In genomic region chr2:34736626-34737025, GRCm38 (mm10) we compare ENCODE assay signal across 23 mouse cellular contexts.
"Had no signal": no experiment of that assay in that cellular context is flagged by ENCODE, and none has a peak within 500 bp of the region (broad histone marks: within the 10 kb centered on the region; RNA-seq: fewer than 3 reads in every experiment).

No protein-coding gene starts in this region.

- H3K27ac ChIP-seq: heart, embryonic 10.5 days; hindbrain, embryonic 12.5 days; hindbrain, embryonic 14.5 days; intestine, embryonic 15.5 days; layer of hippocampus, adult 2 months; limb, embryonic 13.5 days; limb, embryonic 15.5 days had no signal

- DNase-seq: gastrocnemius, postnatal 14 days; gastrocnemius, postnatal 36 days; heart, adult 18-20 months; heart, postnatal 14 days; heart, postnatal 36 days; kidney, adult 18-20 months; kidney, adult 8-10 months; kidney, postnatal 10 days; kidney, postnatal 25 days; kidney, postnatal 4 days; left cerebral cortex, postnatal 4 days had no signal

- H3K9ac ChIP-seq: heart, embryonic 12.5 days; hindbrain, embryonic 12.5 days; hindbrain, embryonic 14.5 days; intestine, embryonic 15.5 days; limb, embryonic 13.5 days; limb, embryonic 15.5 days; liver, embryonic 15.5 days had no signal

- H3K36me3 ChIP-seq: heart, embryonic 10.5 days; hindbrain, embryonic 12.5 days; intestine, embryonic 15.5 days; limb, embryonic 15.5 days had no signal

- H3K27me3 ChIP-seq: heart, embryonic 12.5 days; hindbrain, embryonic 12.5 days; intestine, embryonic 15.5 days; limb, embryonic 13.5 days; limb, embryonic 15.5 days; liver, embryonic 15.5 days had no signal

- H3K4me3 ChIP-seq: heart, embryonic 10.5 days; heart, embryonic 12.5 days; hindbrain, embryonic 12.5 days; intestine, embryonic 15.5 days; layer of hippocampus, adult 2 months; limb, embryonic 13.5 days; limb, embryonic 15.5 days; liver, embryonic 15.5 days had no signal

- H3K4me1 ChIP-seq: hindbrain, embryonic 12.5 days; intestine, embryonic 15.5 days; limb, embryonic 13.5 days; limb, embryonic 15.5 days had no signal

- H3K9me3 ChIP-seq: heart, embryonic 10.5 days; heart, embryonic 12.5 days; hindbrain, embryonic 12.5 days; intestine, embryonic 15.5 days; limb, embryonic 13.5 days; limb, embryonic 15.5 days; liver, embryonic 15.5 days had no signal

- H3K4me2 ChIP-seq: heart, embryonic 12.5 days; hindbrain, embryonic 12.5 days; hindbrain, embryonic 14.5 days; intestine, embryonic 15.5 days; limb, embryonic 13.5 days; limb, embryonic 15.5 days; liver, embryonic 15.5 days had no signal

- ATAC-seq: hindbrain, embryonic 16.5 days; inflammation-experienced regulatory T-cells, adult 6 months; intestine, embryonic 15.5 days; intestine, postnatal 0 days had no signal
